Mouse (Mus musculus) heart, embryonic 15.5 days (tissue): ENCODE results near the gene 1700092M07Rik. TPM values are rescaled to one million over a fixed set of nuclear protein-coding genes. Genes with fewer than 3 reads are reported as not detected.

Source experiments
- ATAC-seq: fragments of 200-750 bp; cut with Nextera tagmentation; replicated peaks from 2 replicates; pipeline ENCODE4 v1.8.0; 2017; ENCODE audit warnings: low read depth, moderate TSS enrichment; ENCODE audit not compliant: insufficient number of reproducible peaks, insufficient read depth, low FRiP score
- H3K27ac ChIP-seq: fragments of 300-500 bp; sonication (generic); 2 replicates; pipeline ENCODE4 v1.5.1; 2015; ENCODE audit warnings: mild to moderate bottlenecking, inconsistent platforms
- H3K27me3 ChIP-seq: fragments of 300-500 bp; sonication (generic); 2 replicates; pipeline ENCODE4 v1.6.1; 2015; ENCODE audit warnings: inconsistent platforms
- H3K36me3 ChIP-seq: fragments of 300-500 bp; sonication (generic); 2 replicates; pipeline ENCODE4 v1.6.1; 2015; ENCODE audit warnings: mild to moderate bottlenecking, inconsistent platforms
- H3K4me1 ChIP-seq: fragments of 300-500 bp; sonication (generic); replicated peaks from 2 replicates; pipeline ENCODE4 v1.6.1; 2015; ENCODE audit warnings: inconsistent platforms
- H3K4me2 ChIP-seq: fragments of 300-500 bp; sonication (generic); 2 replicates; pipeline ENCODE4 v1.6.1; 2015; ENCODE audit warnings: inconsistent platforms, mild to moderate bottlenecking, moderate library complexity
- H3K4me3 ChIP-seq: fragments of 300-500 bp; sonication (generic); 2 replicates; pipeline ENCODE4 v1.5.1; 2015; ENCODE audit warnings: mild to moderate bottlenecking, inconsistent platforms
- H3K9ac ChIP-seq: fragments of 300-500 bp; sonication (generic); 2 replicates; pipeline ENCODE4 v1.6.1; 2015; ENCODE audit warnings: mild to moderate bottlenecking, inconsistent platforms
- H3K9me3 ChIP-seq: fragments of 300-500 bp; sonication (generic); replicated peaks from 2 replicates; pipeline ENCODE4 v1.6.1; 2016; ENCODE audit warnings: inconsistent platforms
- WGBS: fragments of 180-500 bp; shearing (Covaris S2); methylation state at CpG from one replicate; pipeline ENCODE4 v1.1.7; 2015; ENCODE audit warnings: mixed read lengths; 5-methylcytosine and 5-hydroxymethylcytosine counted together
- polyA plus RNA-seq: library from polyadenylated mRNA; unstranded; fragments of >200 nt; fragmentation: Nextera tagmentation; extraction: Ambion mirVana; gene quantifications from 2 replicates; pipeline ENCODE4 v1.2.1, GENCODE M21; 2015

Gene 1700092M07Rik
- polyA plus RNA-seq, 1 experiment from 2014 or later = 0.69 TPM

GRCm38 (mm10) chr19:8710057-8710456 lies 30.5 kb upstream of the 1700092M07Rik start:
- WGBS = 63% methylated on average over 2 of the region's 2 CpGs
- Histone ChIP-seq H3K36me3 (peaks cover 43% of the 10 kb centered on the region), H3K9ac (peak overlapping the region; percentile 31; the same call in 1 of the 2 replicates), H3K4me1 (peaks cover 40% of the 10 kb centered on the region), H3K9me3 (no peaks in the 10 kb centered on the region), H3K27ac (peak overlapping the region; percentile 37), H3K27me3 (no peaks in the 10 kb centered on the region), H3K4me3 (no peak overlapping the region), H3K4me2 (0 out of 2 replicates have a peak overlapping the region, but pooled peaks have one; percentile 19)
- no peak for ATAC-seq

- H3K27me3 ChIP-seq = no peaks in the 10 kb centered on the region
Measured at GRCm38 (mm10) chr19:8711506-8711905, 29.0 kb upstream of the 1700092M07Rik start.

GRCm38 (mm10) chr19:8711949-8712869 lies 28.3 kb upstream of the 1700092M07Rik start:
- H3K36me3 ChIP-seq = peaks cover 36% of the 10 kb centered on the region
- peak overlapping the region; percentile 79 for H3K9ac ChIP-seq
- ATAC-seq = no peak

More at GRCm38 (mm10) chr19:8711506-8711905, 29.0 kb upstream of the 1700092M07Rik start:
- 0 out of 2 replicates have a peak overlapping the region, but pooled peaks have one; percentile 79 for H3K9ac ChIP-seq
- H3K9me3 ChIP-seq = no peaks in the 10 kb centered on the region
- 62% methylated on average over 4 of the region's 4 CpGs for WGBS
- H3K27ac ChIP-seq = peak overlapping the region; percentile 88; the same call in 1 of the 2 replicates
- peak overlapping the region; percentile 77 for H3K4me2 ChIP-seq
- ATAC-seq = no peak
- peaks cover 43% of the 10 kb centered on the region for H3K36me3 ChIP-seq
- H3K4me1 ChIP-seq = peaks cover 40% of the 10 kb centered on the region
- H3K4me3 ChIP-seq = peak overlapping the region; percentile 66

GRCm38 (mm10) chr19:8712870-8713305 lies 27.6 kb upstream of the 1700092M07Rik start:
- peaks cover 30% of the 10 kb centered on the region for H3K36me3 ChIP-seq
- peaks cover 40% of the 10 kb centered on the region for H3K4me1 ChIP-seq
- peak overlapping the region; percentile 88 for H3K27ac ChIP-seq
- peak; percentile 48 for ATAC-seq
- peak overlapping the region; percentile 79 for H3K9ac ChIP-seq
- H3K9me3 ChIP-seq = no peaks in the 10 kb centered on the region
- no peaks in the 10 kb centered on the region for H3K27me3 ChIP-seq
- H3K4me3 ChIP-seq = peak overlapping the region; percentile 66
- under 1% methylated on average over 13 of the region's 13 CpGs for WGBS
- H3K4me2 ChIP-seq = peak overlapping the region; percentile 77

More at GRCm38 (mm10) chr19:8711949-8712869, 28.3 kb upstream of the 1700092M07Rik start:
- Histone ChIP-seq H3K27ac (peak overlapping the region; percentile 88), H3K4me1 (peaks cover 40% of the 10 kb centered on the region), H3K27me3 (no peaks in the 10 kb centered on the region), H3K4me2 (peak overlapping the region; percentile 77), H3K4me3 (peak overlapping the region; percentile 66), H3K9me3 (no peaks in the 10 kb centered on the region)
- 51% methylated on average over 10 of the region's 10 CpGs for WGBS

- 0% methylated on average over 51 of the region's 51 CpGs for WGBS
- peak overlapping the region; percentile 79 for H3K9ac ChIP-seq
Measured at GRCm38 (mm10) chr19:8713306-8713996, 27.1 kb upstream of the 1700092M07Rik start.

GRCm38 (mm10) chr19:8713997-8714652 lies 26.4 kb upstream of the 1700092M07Rik start:
- 6% methylated on average over 13 of the region's 13 CpGs for WGBS
- H3K4me1 ChIP-seq = peaks cover 40% of the 10 kb centered on the region

More at GRCm38 (mm10) chr19:8713306-8713996, 27.1 kb upstream of the 1700092M07Rik start:
- peak; percentile 90 for ATAC-seq
- Histone ChIP-seq H3K4me3 (peak overlapping the region; percentile 66), H3K27ac (peak overlapping the region; percentile 88), H3K4me2 (peak overlapping the region; percentile 77), H3K27me3 (no peaks in the 10 kb centered on the region), H3K4me1 (peaks cover 40% of the 10 kb centered on the region), H3K36me3 (peaks cover 24% of the 10 kb centered on the region), H3K9me3 (no peaks in the 10 kb centered on the region)

GRCm38 (mm10) chr19:8714653-8715481 lies 25.7 kb upstream of the 1700092M07Rik start:
- ATAC-seq = no peak
- no peak overlapping the region for H3K4me2 ChIP-seq
- no peaks in the 10 kb centered on the region for H3K27me3 ChIP-seq
- H3K36me3 ChIP-seq = peaks cover 10% of the 10 kb centered on the region
- no peaks in the 10 kb centered on the region for H3K9me3 ChIP-seq
- no peak overlapping the region for H3K9ac ChIP-seq
- 68% methylated on average over 10 of the region's 10 CpGs for WGBS
- no peak overlapping the region for H3K27ac ChIP-seq
- H3K4me3 ChIP-seq = no peak overlapping the region
- H3K4me1 ChIP-seq = peaks cover 38% of the 10 kb centered on the region

More at GRCm38 (mm10) chr19:8713997-8714652, 26.4 kb upstream of the 1700092M07Rik start:
- H3K9me3 ChIP-seq = no peaks in the 10 kb centered on the region
- peak overlapping the region; percentile 77 for H3K4me2 ChIP-seq
- H3K4me3 ChIP-seq = peak overlapping the region; percentile 66
- H3K27ac ChIP-seq = peak overlapping the region; percentile 88
- H3K9ac ChIP-seq = peak overlapping the region; percentile 79
- H3K36me3 ChIP-seq = peaks cover 18% of the 10 kb centered on the region
- peak; percentile 19; the same call in 1 of the 2 replicates for ATAC-seq
- no peaks in the 10 kb centered on the region for H3K27me3 ChIP-seq

- H3K27ac ChIP-seq = no peak overlapping the region
- no peaks in the 10 kb centered on the region for H3K27me3 ChIP-seq
- peaks cover under 1% of the 10 kb centered on the region; the same call in 1 of the 2 replicates for H3K36me3 ChIP-seq
- no peaks in the 10 kb centered on the region for H3K9me3 ChIP-seq
- H3K4me2 ChIP-seq = no peak overlapping the region
- peaks cover 25% of the 10 kb centered on the region for H3K4me1 ChIP-seq
- no peak overlapping the region for H3K4me3 ChIP-seq
- WGBS = 77% methylated on average over 10 of the region's 10 CpGs
- no peak for ATAC-seq
- no peak overlapping the region for H3K9ac ChIP-seq
Measured at GRCm38 (mm10) chr19:8715868-8716766, 24.4 kb upstream of the 1700092M07Rik start.

- ATAC-seq = no peak
- Histone ChIP-seq H3K9me3 (no peaks in the 10 kb centered on the region), H3K36me3 (no peaks in the 10 kb centered on the region), H3K9ac (no peak overlapping the region), H3K4me3 (no peak overlapping the region), H3K4me1 (peaks cover 25% of the 10 kb centered on the region), H3K4me2 (no peak overlapping the region), H3K27ac (no peak overlapping the region), H3K27me3 (no peaks in the 10 kb centered on the region)
- WGBS = 72% methylated on average over 9 of the region's 10 CpGs
Measured at GRCm38 (mm10) chr19:8716767-8717475, 23.6 kb upstream of the 1700092M07Rik start.
